Mouse (Mus musculus) MEL (cell line): ENCODE data around the gene Rab20. TPM values are rescaled to one million over a fixed set of nuclear protein-coding genes. Genes with fewer than 3 reads are reported as not detected.

Experiments
- DNase-seq: peaks from one replicate; pipeline ENCODE4 v3.0.0; 2011; ENCODE audit warnings: low read depth, low spot score
- H3K27ac ChIP-seq: 2 replicates; pipeline ENCODE4 v1.5.1; 2012; ENCODE audit warnings: low read depth, mild to moderate bottlenecking, control low read depth, low read length, moderate library complexity; ENCODE audit not compliant: control insufficient read depth
- H3K27me3 ChIP-seq, 2 experiments: fragments of 150-350 bp in 1 of 2; sonication (generic) in 1 of 2; 2 replicates each; pipeline ENCODE4 v1.6.1; 2012; ENCODE audit warnings: low read length in 2 of 2, mild to moderate bottlenecking in 2 of 2, improper control_type of control experiment in 1 of 2, moderate library complexity in 1 of 2; ENCODE audit not compliant: insufficient read depth in 2 of 2, control insufficient read depth in 1 of 2
- H3K36me3 ChIP-seq, 2 experiments: 2 replicates each; pipeline ENCODE4 v1.6.1; 2012 to 2014; ENCODE audit warnings: low read length in 2 of 2, improper control_type of control experiment in 1 of 2, inconsistent platforms in 1 of 2, mild to moderate bottlenecking in 1 of 2; ENCODE audit not compliant: insufficient read depth in 2 of 2, control insufficient read depth in 1 of 2
- H3K4me1 ChIP-seq, 2 experiments: fragments of 150-350 bp in 1 of 2; sonication (generic) in 1 of 2; 2 replicates each; pipeline ENCODE4 v1.6.1; 2012; ENCODE audit warnings: low read length in 2 of 2, improper control_type of control experiment in 1 of 2, mild to moderate bottlenecking in 1 of 2; ENCODE audit not compliant: insufficient read depth in 2 of 2, control insufficient read depth in 1 of 2
- H3K4me3 ChIP-seq, 2 experiments: fragments of 150-350 bp in 1 of 2; sonication (generic) in 1 of 2; 2 replicates each; pipeline ENCODE4 v1.5.1; 2012; ENCODE audit warnings: low read depth in 2 of 2, low read length in 2 of 2, mild to moderate bottlenecking in 2 of 2, moderate library complexity in 2 of 2, control low read depth in 1 of 2, improper control_type of control experiment in 1 of 2; ENCODE audit not compliant: control insufficient read depth in 1 of 2, insufficient read depth in 1 of 2
- H3K79me2 ChIP-seq: 2 replicates; pipeline ENCODE4 v1.6.1; 2012; ENCODE audit warnings: mild to moderate bottlenecking, low read length, moderate library complexity; ENCODE audit not compliant: control insufficient read depth, poor library complexity, insufficient read depth
- H3K9ac ChIP-seq: 2 replicates; pipeline ENCODE4 v1.6.1; 2012; ENCODE audit warnings: low read depth, mild to moderate bottlenecking, control low read depth, low read length, moderate library complexity; ENCODE audit not compliant: control insufficient read depth, poor library complexity, severe bottlenecking
- H3K9me3 ChIP-seq: fragments of 150-350 bp; sonication (generic); replicated peaks from 2 replicates; pipeline ENCODE4 v1.6.1; 2012; ENCODE audit warnings: mild to moderate bottlenecking, low read length, improper control_type of control experiment, moderate library complexity; ENCODE audit not compliant: insufficient read depth
- BHLHE40 ChIP-seq: IDR thresholded peaks from 2 replicates; pipeline ENCODE4 v1.6.1; 2012; ENCODE audit warnings: low read depth, mild to moderate bottlenecking, inconsistent platforms, low read length, improper control_type of control experiment, borderline replicate concordance
- CHD1 ChIP-seq: IDR thresholded peaks from 2 replicates; pipeline ENCODE4 v1.6.1; 2012; ENCODE audit warnings: low read depth, mild to moderate bottlenecking, inconsistent platforms, low read length, improper control_type of control experiment
- CTCF ChIP-seq, 3 experiments: IDR thresholded peaks in 2 of 3; conservative IDR thresholded peaks in 1 of 3; 2 replicates each; pipeline ENCODE4 v1.5.1; 2011 to 2012; ENCODE audit warnings: low read length in 3 of 3, low read depth in 2 of 3, mild to moderate bottlenecking in 2 of 3, improper control_type of control experiment in 1 of 3, inconsistent platforms in 1 of 3, mixed read lengths in 1 of 3, moderate library complexity in 1 of 3; ENCODE audit not compliant: control insufficient read depth in 1 of 3, insufficient read depth in 1 of 3, poor library complexity in 1 of 3, severe bottlenecking in 1 of 3
- EP300 ChIP-seq, 2 experiments: IDR thresholded peaks; 2 replicates each; pipeline ENCODE4 v1.6.1; 2011; ENCODE audit warnings: improper control_type of control experiment in 2 of 2, low read length in 2 of 2, low read depth in 1 of 2, mild to moderate bottlenecking in 1 of 2
- ETS1 ChIP-seq: IDR thresholded peaks from 2 replicates; pipeline ENCODE4 v1.6.1; 2012; ENCODE audit warnings: low read depth, mild to moderate bottlenecking, inconsistent platforms, low read length, improper control_type of control experiment, moderate library complexity
- HCFC1 ChIP-seq: IDR thresholded peaks from 2 replicates; pipeline ENCODE4 v1.6.1; 2012; ENCODE audit warnings: low read depth, mild to moderate bottlenecking, inconsistent platforms, low read length, improper control_type of control experiment, moderate library complexity
- JUND ChIP-seq: IDR thresholded peaks from 2 replicates; pipeline ENCODE4 v1.6.1; 2011; ENCODE audit warnings: low read depth, mild to moderate bottlenecking, improper control_type of control experiment, low read length
- MAZ ChIP-seq: IDR thresholded peaks from 2 replicates; pipeline ENCODE4 v1.6.1; 2012; ENCODE audit warnings: low read depth, mild to moderate bottlenecking, inconsistent platforms, low read length, improper control_type of control experiment
- MEF2A ChIP-seq: IDR thresholded peaks from 2 replicates; pipeline ENCODE4 v1.6.1; 2014; ENCODE audit warnings: low read depth, mild to moderate bottlenecking, inconsistent platforms, low read length, improper control_type of control experiment; ENCODE audit not compliant: poor library complexity, insufficient replicate concordance, severe bottlenecking; ENCODE audit errors: extremely low read depth
- MXI1 ChIP-seq: IDR thresholded peaks from 2 replicates; pipeline ENCODE4 v1.6.1; 2011; ENCODE audit warnings: mild to moderate bottlenecking, low read depth, low read length, improper control_type of control experiment
- MYC ChIP-seq: IDR thresholded peaks from 2 replicates; pipeline ENCODE4 v1.6.1; 2011; ENCODE audit warnings: low read depth, mild to moderate bottlenecking, low read length, improper control_type of control experiment, moderate library complexity
- POLR2AphosphoS2 ChIP-seq: IDR thresholded peaks from 2 replicates; pipeline ENCODE4 v1.6.1; 2011; ENCODE audit warnings: low read length, improper control_type of control experiment
- RCOR1 ChIP-seq: IDR thresholded peaks from 2 replicates; pipeline ENCODE4 v1.6.1; 2012; ENCODE audit warnings: low read depth, mild to moderate bottlenecking, inconsistent platforms, low read length, improper control_type of control experiment
- TAL1 ChIP-seq: IDR thresholded peaks from 2 replicates; pipeline ENCODE4 v1.6.1; 2012; ENCODE audit warnings: mild to moderate bottlenecking, inconsistent platforms, low read length, moderate library complexity, mixed read lengths
- UBTF ChIP-seq: IDR thresholded peaks from 2 replicates; pipeline ENCODE4 v1.6.1; 2012; ENCODE audit warnings: low read depth, mild to moderate bottlenecking, inconsistent platforms, low read length, improper control_type of control experiment, moderate library complexity, borderline replicate concordance; ENCODE audit not compliant: insufficient read depth
- ZNF384 ChIP-seq: IDR thresholded peaks from 2 replicates; pipeline ENCODE4 v1.6.1; 2012; ENCODE audit warnings: low read depth, mild to moderate bottlenecking, inconsistent platforms, low read length, improper control_type of control experiment
- polyA plus RNA-seq, 2 experiments: library from polyadenylated mRNA; stranded (reverse) in 1 of 2; unstranded in 1 of 2; fragments of >175 nt in 1 of 2; fragments of >200 nt in 1 of 2; gene quantifications; 2 replicates each; pipeline versions ENCODE4 v1.2.1 to v1.2.4; 2012; ENCODE audit warnings: low replicate concordance in 2 of 2, low read depth in 1 of 2; ENCODE audit not compliant: insufficient read length in 2 of 2, insufficient read depth in 1 of 2, missing spikeins in 1 of 2
- total RNA-seq: library from RNA; depleted of rRNA; stranded (reverse); fragments of 300-350 nt; gene quantifications from 2 replicates; pipeline ENCODE4 v1.2.3, GENCODE M21; 2012

Rab20 gene
- total and polyA plus RNA-seq, 3 experiments = 9.5 to 10.4 TPM; not detected in 1

GRCm38 (mm10) chr8:11444216-11444615, 34.3 kb downstream of the Rab20 start:
- H3K36me3 ChIP-seq = no peaks in the 10 kb centered on the region
- peak; percentile 29 for DNase-seq
- TF ChIP-seq ETS1 (no peak), HCFC1 (no peak), MAZ (no peak), TAL1 (no peak), JUND (no peak), BHLHE40 (no peak), ZNF384 (no peak), CTCF (IDR thresholded peaks at IDR 0.05 in 2 of 3, conservative IDR thresholded peaks at IDR 0.05 in 1 of 3; ENCODE audit: control insufficient read depth in 1 of 3, insufficient read depth in 1 of 3, low read depth in 2 of 3, low read length in 3 of 3, poor library complexity in 1 of 3, severe bottlenecking in 1 of 3) (no peak), UBTF (no peak), MYC (no peak), CHD1 (no peak), POLR2AphosphoS2 (no peak)
- H3K9ac ChIP-seq = peak overlapping the region; percentile 1; the same call in 1 of the 2 replicates
- no peaks in the 10 kb centered on the region for H3K9me3 ChIP-seq
- H3K27me3 ChIP-seq = no peaks in the 10 kb centered on the region
- no peak overlapping the region for H3K4me3 ChIP-seq
- H3K79me2 ChIP-seq = no peaks in the 10 kb centered on the region
- H3K27ac ChIP-seq = peak overlapping the region; percentile 45; the same call in 1 of the 2 replicates
- peaks cover 0 to 4% of the 10 kb centered on the region in 2 experiments; a peak in 1 of 4 replicates for H3K4me1 ChIP-seq

GRCm38 (mm10) chr8:11443611-11444010, 34.9 kb downstream of the Rab20 start:
- peak; percentile 17 for DNase-seq
- Histone ChIP-seq H3K9me3 (no peaks in the 10 kb centered on the region), H3K79me2 (no peaks in the 10 kb centered on the region), H3K4me3 (0 out of 4 replicates have a peak overlapping the region, but pooled peaks of 1 of the 2 experiments have one; percentile 4), H3K27ac (no peak overlapping the region), H3K27me3 (no peaks in the 10 kb centered on the region; a peak in 1 of 4 replicates), H3K4me1 (peaks cover 0 to 4% of the 10 kb centered on the region in 2 experiments; a peak in 1 of 4 replicates), H3K36me3 (no peaks in the 10 kb centered on the region)
- TF ChIP-seq JUND (no peak), EP300 (IDR thresholded peaks at IDR 0.05; ENCODE audit: low read depth in 1 of 2, low read length in 2 of 2) (peak in 1 of 2 experiments; percentile 31; a peak in 1 of 4 replicates), TAL1 (peak; percentile 48)
- TF ChIP-seq, all 39 proteins: peak for 2
- H3K9ac ChIP-seq = peak overlapping the region; percentile 1; the same call in 1 of the 2 replicates

- H3K4me1 ChIP-seq = peaks cover 0 to 4% of the 10 kb centered on the region in 2 experiments; a peak in 1 of 4 replicates
- H3K27me3 ChIP-seq = peaks cover 0 to 6% of the 10 kb centered on the region in 2 experiments; a peak in 1 of 4 replicates
- no peak overlapping the region for H3K27ac ChIP-seq
- H3K9me3 ChIP-seq = no peaks in the 10 kb centered on the region
- no peak overlapping the region for H3K4me3 ChIP-seq
- H3K9ac ChIP-seq = no peak overlapping the region
- no peaks in the 10 kb centered on the region for H3K79me2 ChIP-seq
- no peak for DNase-seq
- H3K36me3 ChIP-seq = no peaks in the 10 kb centered on the region
- TF ChIP-seq MYC (no peak), POLR2AphosphoS2 (no peak), JUND (no peak), CTCF (IDR thresholded peaks at IDR 0.05 in 2 of 3, conservative IDR thresholded peaks at IDR 0.05 in 1 of 3; ENCODE audit: control insufficient read depth in 1 of 3, insufficient read depth in 1 of 3, low read depth in 2 of 3, low read length in 3 of 3, poor library complexity in 1 of 3, severe bottlenecking in 1 of 3) (no peak), RCOR1 (no peak), MXI1 (no peak), HCFC1 (no peak), MEF2A (no peak), UBTF (no peak)
- TF ChIP-seq, all 39 proteins: peak for 0
These were observed 37.2 kb downstream of the Rab20 start for GRCm38 (mm10) chr8:11441291-11441690.
